Mouse (Mus musculus) bone marrow macrophage, adult 2 months (primary cell): ENCODE data around the gene Tbcc.

ENCODE experiments used
- CTCF ChIP-seq: IDR thresholded peaks from 2 replicates; pipeline ENCODE4 v1.5.1; 2012; ENCODE audit warnings: low read depth, mild to moderate bottlenecking, low read length, moderate library complexity
- POLR2A ChIP-seq: IDR thresholded peaks from 2 replicates; pipeline ENCODE4 v1.6.1; 2012; ENCODE audit warnings: mild to moderate bottlenecking, low read depth, low read length, borderline replicate concordance

DNA sequence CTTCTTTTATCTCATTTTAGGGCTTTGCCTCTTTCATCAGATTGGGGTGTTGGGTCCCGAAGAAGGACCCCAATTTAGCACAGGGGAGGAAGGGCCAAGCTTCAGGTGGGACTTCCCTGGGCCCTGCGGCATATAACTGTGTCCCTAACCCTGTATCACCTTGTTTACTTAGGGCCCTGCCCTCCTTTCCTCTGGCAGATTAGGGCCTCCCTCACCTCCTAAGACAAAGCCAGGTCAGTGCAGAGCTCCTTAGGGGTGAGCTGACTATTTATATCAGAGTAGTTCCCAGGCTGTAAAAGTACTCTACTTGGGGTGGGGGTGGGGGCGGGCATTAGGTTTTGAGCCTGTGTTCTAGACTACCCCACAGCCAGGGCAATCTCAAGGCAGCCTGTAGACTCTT is 24.6 kb downstream of the Tbcc start:
- no peak for TF ChIP-seq CTCF
- TF ChIP-seq POLR2A, result no peak
